Mouse (Mus musculus) limb, embryonic 10.5 days (tissue): ENCODE results near the gene Bhmt2. TPM values are rescaled to one million over a fixed set of nuclear protein-coding genes. Genes with fewer than 3 reads are reported as not detected.

Experiments
- DNase-seq: peaks from one replicate; pipeline ENCODE4 v3.0.0-alpha.2; 2017; ENCODE audit warnings: low spot score
- H3K27ac ChIP-seq: fragments of 300-500 bp; sonication (generic); 2 replicates; pipeline ENCODE4 v1.5.1; 2016; ENCODE audit warnings: mild to moderate bottlenecking
- H3K27me3 ChIP-seq: fragments of 300-500 bp; sonication (generic); 2 replicates; pipeline ENCODE4 v1.6.1; 2016; ENCODE audit warnings: low read depth, mild to moderate bottlenecking; ENCODE audit not compliant: poor library complexity, severe bottlenecking
- H3K36me3 ChIP-seq: fragments of 300-500 bp; sonication (generic); 2 replicates; pipeline ENCODE4 v1.6.1; 2016; ENCODE audit warnings: mild to moderate bottlenecking, moderate library complexity
- H3K4me1 ChIP-seq: fragments of 300-500 bp; sonication (generic); 2 replicates; pipeline ENCODE4 v1.6.1; 2016
- H3K4me3 ChIP-seq: fragments of 300-500 bp; sonication (generic); 2 replicates; pipeline ENCODE4 v1.5.1; 2016; ENCODE audit warnings: mild to moderate bottlenecking, moderate library complexity
- H3K9me3 ChIP-seq: fragments of 300-500 bp; sonication (generic); replicated peaks from 2 replicates; pipeline ENCODE4 v1.6.1; 2016; ENCODE audit warnings: mild to moderate bottlenecking
- WGBS: fragments of 180-500 bp; shearing (Covaris S2); methylation state at CpG from one replicate; pipeline ENCODE4 v1.1.7; 2016; 5-methylcytosine and 5-hydroxymethylcytosine counted together
- polyA plus RNA-seq: library from polyadenylated mRNA; unstranded; fragments of >200 nt; fragmentation: Nextera tagmentation; extraction: Ambion mirVana; gene quantifications from 2 replicates; pipeline ENCODE4 v1.2.1, GENCODE M21; 2016

Bhmt2 gene
- polyA plus RNA-seq, 1 experiment from 2014 or later = not detected

DNA sequence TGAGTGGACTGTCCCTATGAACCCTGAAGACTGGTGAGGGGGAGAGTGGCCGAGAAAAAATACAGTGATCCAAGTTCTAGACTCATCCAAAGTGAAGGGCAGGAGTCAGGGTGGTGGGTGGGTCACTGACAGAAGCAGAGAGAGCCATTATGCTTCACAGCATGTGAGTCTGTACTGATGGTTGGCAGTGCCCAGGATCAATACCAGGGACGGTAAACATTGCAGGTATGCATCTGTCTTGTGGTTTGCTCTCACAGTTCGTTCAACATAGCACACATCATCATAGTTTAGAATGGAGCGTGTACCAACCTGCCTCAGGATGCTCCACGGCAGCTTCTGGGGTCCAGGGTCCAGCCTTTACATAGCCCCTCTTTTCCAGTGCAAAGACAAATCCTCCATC is 41.2 kb downstream of the Bhmt2 start:
- WGBS = 84% methylated on average over 5 of the region's 5 CpGs
- DNase-seq = no peak

DNA sequence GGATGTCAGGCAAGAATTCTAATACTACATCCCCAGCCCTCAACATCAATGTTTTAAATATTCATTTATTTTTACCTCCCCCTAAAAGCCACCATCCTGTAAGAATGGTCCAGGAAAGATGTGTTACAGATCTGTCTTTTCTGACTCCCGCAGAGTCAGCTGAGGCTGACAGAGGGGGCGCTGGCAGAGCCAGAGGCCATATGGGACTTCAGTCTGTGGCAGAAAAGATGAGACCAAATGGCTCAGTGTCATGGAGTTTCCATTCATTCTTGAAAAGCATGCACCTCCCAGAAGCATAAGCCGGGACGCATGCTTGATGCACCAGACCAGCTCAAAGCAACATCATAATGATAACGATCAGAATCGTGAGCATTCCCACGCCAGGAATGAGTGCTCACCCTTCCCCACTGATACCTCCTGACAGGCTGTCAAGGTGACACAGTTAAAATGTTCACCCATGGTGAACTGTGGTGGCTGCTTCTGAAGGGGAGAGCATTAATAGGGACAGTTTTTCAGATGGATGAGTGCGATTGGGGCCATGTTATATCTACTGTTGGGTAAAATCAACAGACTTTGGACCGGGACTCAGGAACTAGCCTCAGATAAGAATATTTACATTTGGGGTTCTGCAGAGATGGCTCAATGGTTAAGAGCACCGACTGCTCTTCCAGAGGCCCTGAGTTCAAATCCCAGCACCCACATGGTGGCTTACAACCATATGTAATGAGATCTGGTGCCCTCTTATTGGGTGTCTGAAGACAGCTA is 43.0 kb downstream of the Bhmt2 start:
- Histone ChIP-seq H3K4me1 (peaks cover 10% of the 10 kb centered on the region), H3K27me3 (no peaks in the 10 kb centered on the region), H3K27ac (no peak overlapping the region), H3K4me3 (no peak overlapping the region), H3K9me3 (no peaks in the 10 kb centered on the region), H3K36me3 (no peaks in the 10 kb centered on the region)
- no peak for DNase-seq
- 82% methylated on average over 10 of the region's 10 CpGs for WGBS

More for the DNA sequence above, 41.2 kb downstream of the Bhmt2 start:
- Histone ChIP-seq H3K27ac (no peak overlapping the region), H3K4me3 (no peak overlapping the region), H3K9me3 (no peaks in the 10 kb centered on the region), H3K27me3 (no peaks in the 10 kb centered on the region), H3K4me1 (peaks cover 16% of the 10 kb centered on the region), H3K36me3 (no peaks in the 10 kb centered on the region)

DNA sequence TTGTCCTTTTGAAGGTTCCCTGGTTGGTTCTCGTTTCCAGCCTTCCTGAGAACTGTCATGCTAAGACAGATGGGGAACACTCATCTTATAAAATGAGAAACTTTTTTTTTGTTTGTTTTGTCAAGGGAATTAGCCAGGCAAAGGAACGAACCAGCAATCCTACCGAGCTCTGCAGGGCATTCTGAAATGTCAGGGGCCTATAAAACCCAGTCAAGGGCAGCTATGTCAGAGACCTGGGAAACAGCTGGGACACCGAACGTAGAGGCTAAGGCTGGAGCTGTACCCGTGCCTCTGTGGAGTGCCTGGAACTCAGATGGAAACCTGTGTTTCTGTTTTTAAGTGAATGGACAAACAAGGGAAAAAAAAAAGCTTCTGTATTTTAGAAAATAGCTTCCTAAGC is 45.2 kb downstream of the Bhmt2 start:
- H3K36me3 ChIP-seq = no peaks in the 10 kb centered on the region
- no peaks in the 10 kb centered on the region for H3K9me3 ChIP-seq
- WGBS = 27% methylated on average over 6 of the region's 6 CpGs
- H3K27me3 ChIP-seq = no peaks in the 10 kb centered on the region
- no peak for DNase-seq
- H3K27ac ChIP-seq = no peak overlapping the region
- peaks cover 10% of the 10 kb centered on the region for H3K4me1 ChIP-seq
- H3K4me3 ChIP-seq = no peak overlapping the region

GRCm38 (mm10) chr13:93614361-93614948 is 59.6 kb downstream of the Bhmt2 start:
- H3K4me3 ChIP-seq = no peak overlapping the region
- no peak overlapping the region for H3K27ac ChIP-seq
- no peaks in the 10 kb centered on the region for H3K9me3 ChIP-seq
- WGBS = 60% methylated on average over 6 of the region's 6 CpGs
- H3K4me1 ChIP-seq = peaks cover 3% of the 10 kb centered on the region; the same call in 1 of the 2 replicates
- no peaks in the 10 kb centered on the region for H3K36me3 ChIP-seq
- H3K27me3 ChIP-seq = no peaks in the 10 kb centered on the region
- no peak for DNase-seq

DNA sequence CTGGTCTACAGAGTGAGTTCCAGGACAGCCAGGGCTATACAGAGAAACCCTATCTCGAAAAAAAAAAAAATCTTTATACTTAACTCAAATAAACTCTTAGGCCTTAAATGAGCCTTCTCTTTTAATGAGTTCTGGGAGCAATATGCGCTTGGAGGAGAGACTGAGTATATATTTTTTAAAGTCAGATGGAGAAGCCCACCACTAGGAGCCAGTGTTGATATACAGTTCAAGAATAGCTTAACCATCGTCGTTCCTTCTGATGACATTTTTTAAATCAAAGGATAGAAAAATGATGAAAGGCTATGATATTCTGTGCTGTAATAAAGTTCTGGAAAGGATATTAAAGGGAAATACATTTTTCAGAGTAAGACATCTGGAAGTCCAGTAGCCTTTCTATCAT is 60.3 kb downstream of the Bhmt2 start:
- Histone ChIP-seq H3K36me3 (no peaks in the 10 kb centered on the region), H3K4me1 (peaks cover 3% of the 10 kb centered on the region; the same call in 1 of the 2 replicates), H3K27me3 (no peaks in the 10 kb centered on the region), H3K9me3 (no peaks in the 10 kb centered on the region), H3K27ac (no peak overlapping the region), H3K4me3 (no peak overlapping the region)
- WGBS = 81% methylated on average over 4 of the region's 4 CpGs
- DNase-seq = no peak

DNA sequence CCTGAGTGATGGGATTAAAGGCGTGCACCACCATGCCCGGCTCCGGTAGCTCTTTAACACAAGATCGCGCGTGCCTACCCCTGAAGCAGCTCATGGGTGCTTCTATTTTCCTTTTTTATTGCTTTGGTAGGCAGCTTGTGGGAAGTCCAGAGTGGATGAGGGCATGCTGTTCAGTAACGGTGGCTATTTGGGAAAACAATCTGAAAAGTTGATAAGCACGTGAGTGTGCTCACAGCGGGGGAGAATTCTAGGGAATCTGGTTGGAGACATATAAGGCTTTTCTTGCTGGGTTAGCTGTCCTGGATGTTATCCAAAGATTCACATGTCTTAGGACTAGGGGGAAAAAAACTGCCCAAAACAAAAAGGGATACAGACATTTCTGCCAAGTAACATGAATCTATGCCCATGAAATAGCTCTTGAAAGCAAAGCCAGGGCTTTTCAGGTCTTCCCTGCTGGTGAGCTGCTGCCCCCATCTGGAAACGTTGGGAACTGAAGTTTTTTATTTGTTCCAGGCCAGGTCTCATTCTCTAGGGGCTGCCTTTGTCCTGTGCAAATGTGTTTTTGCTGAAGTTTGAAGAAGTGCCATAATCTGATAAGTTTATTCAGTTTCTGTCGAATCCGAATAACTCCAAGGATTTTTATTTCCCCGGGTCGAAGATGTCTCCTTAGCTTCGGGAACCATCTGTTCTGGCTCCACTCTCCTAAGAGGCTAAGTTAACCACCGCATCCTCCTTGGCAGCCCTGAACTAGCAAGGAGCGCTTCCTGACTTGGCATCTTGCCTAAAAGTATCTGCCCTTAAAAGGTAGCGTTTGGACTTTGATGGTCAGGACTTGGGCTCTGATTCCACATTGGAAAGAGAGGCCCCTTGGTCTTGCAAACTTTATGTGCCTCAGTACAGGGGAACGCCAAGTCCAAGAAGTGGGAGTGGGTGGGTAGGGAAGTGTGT is 61.2 kb downstream of the Bhmt2 start:
- H3K27ac ChIP-seq = no peak overlapping the region
- peak; percentile 76 for DNase-seq
- no peaks in the 10 kb centered on the region for H3K9me3 ChIP-seq
- WGBS = 63% methylated on average over 19 of the region's 19 CpGs
- no peaks in the 10 kb centered on the region for H3K27me3 ChIP-seq
- H3K4me3 ChIP-seq = no peak overlapping the region
- H3K36me3 ChIP-seq = no peaks in the 10 kb centered on the region
- H3K4me1 ChIP-seq = peaks cover 3% of the 10 kb centered on the region; the same call in 1 of the 2 replicates

- Histone ChIP-seq H3K27ac (no peak overlapping the region), H3K27me3 (no peaks in the 10 kb centered on the region), H3K4me1 (peaks cover 3% of the 10 kb centered on the region; the same call in 1 of the 2 replicates), H3K36me3 (no peaks in the 10 kb centered on the region), H3K4me3 (no peak overlapping the region), H3K9me3 (no peaks in the 10 kb centered on the region)
- DNase-seq = no peak
- 93% methylated on average over 2 of the region's 2 CpGs for WGBS
These were observed 65.6 kb downstream of the Bhmt2 start for GRCm38 (mm10) chr13:93608476-93608875.

DNA sequence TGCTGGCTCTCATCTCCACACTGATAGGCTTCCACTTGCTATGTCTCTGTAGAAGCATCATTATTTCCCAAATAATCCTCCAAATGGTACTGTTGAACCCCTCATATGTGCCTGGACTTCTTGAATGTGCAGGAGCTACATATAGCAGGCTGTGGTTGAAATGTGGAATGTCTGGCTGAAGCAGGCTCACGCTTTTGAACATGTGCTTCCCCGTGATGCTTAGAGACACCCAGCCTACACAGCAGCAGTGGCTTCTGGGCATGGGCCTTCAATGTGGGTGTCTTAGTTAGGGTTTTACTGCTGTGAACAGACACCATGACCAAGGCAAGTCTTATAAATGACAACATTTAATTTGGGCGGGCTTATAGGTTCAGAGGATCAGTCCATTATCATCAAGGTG is 66.4 kb downstream of the Bhmt2 start:
- no peak overlapping the region for H3K4me3 ChIP-seq
- H3K27me3 ChIP-seq = no peaks in the 10 kb centered on the region
- no peaks in the 10 kb centered on the region for H3K36me3 ChIP-seq
- WGBS = 92% methylated on average over 3 of the region's 3 CpGs
- no peak overlapping the region for H3K27ac ChIP-seq
- no peak for DNase-seq
- H3K9me3 ChIP-seq = no peaks in the 10 kb centered on the region
- H3K4me1 ChIP-seq = peaks cover 2% of the 10 kb centered on the region; the same call in 1 of the 2 replicates

- Histone ChIP-seq H3K27ac (no peak overlapping the region), H3K4me3 (no peak overlapping the region), H3K27me3 (no peaks in the 10 kb centered on the region), H3K9me3 (no peaks in the 10 kb centered on the region), H3K4me1 (no peaks in the 10 kb centered on the region), H3K36me3 (no peaks in the 10 kb centered on the region)
- DNase-seq = no peak
- WGBS = 85% methylated on average over 13 of the region's 13 CpGs
These were observed 67.1 kb downstream of the Bhmt2 start for GRCm38 (mm10) chr13:93606868-93607578.

Other genes starting within 250 kb of the Bhmt2 start
- 4.2 and 5.7 TPM in 2 replicates for gene Jmy, start 174.5 kb downstream of the Bhmt2 start, polyA plus RNA-seq
- not detected in 2 replicates for gene Bhmt, start 36.3 kb downstream of the Bhmt2 start, polyA plus RNA-seq
- gene Dmgdh, start 131 bp upstream of the Bhmt2 start, polyA plus RNA-seq = not detected in 2 replicates
- 5.3 and 7.2 TPM in 2 replicates for gene Arsb, start 97.3 kb upstream of the Bhmt2 start, polyA plus RNA-seq